Mouse (Mus musculus) heart, postnatal 25 days (tissue): ENCODE results near the gene Aamp. TPM values are rescaled to one million over a fixed set of nuclear protein-coding genes. Genes with fewer than 3 reads are reported as not detected.
"Not testable (repeated sequence)": the region's sequence is repeated elsewhere in the genome, so short reads cannot be mapped to it uniquely, and the experiment has no call there.

Experiments used
- DNase-seq: peaks from one replicate; pipeline ENCODE4 v3.0.0; 2022; ENCODE audit warnings: low spot score
- intact Hi-C: fragments of 180-260 bp; cut with DNase I; formaldehyde crosslinking; loops from one replicate; pipeline ENCODE4 v1.15.1; 2025
- total RNA-seq, 2 experiments: library from RNA; stranded (reverse); gene quantifications; 2 replicates each; pipeline ENCODE4 v1.2.3; 2021

Gene Aamp
- total RNA-seq, 2 experiments from 2014 or later, result 87.5 to 94.8 TPM

GRCm38 (mm10) chr1:74286869-74287607, 2.5 kb upstream of the Aamp start:
- DNase-seq, result not testable (repeated sequence)

GRCm38 (mm10) chr1:74285212-74286010, 873 bp upstream of the Aamp start:
- DNase-seq, result no peak
- intact Hi-C loops, result loop anchor here (1.0 to 5.0 kb wide), 3 partner anchors 77 to 167 kb away; partner anchors contain the start of gene Catip

More at GRCm38 (mm10) chr1:74286869-74287607, 2.5 kb upstream of the Aamp start:
- intact Hi-C loops, result loop anchor here (5.0 kb wide), 1 partner anchor 165 kb away; no protein-coding TSS in a partner anchor

GRCm38 (mm10) chr1:74283686-74284463, 663 bp downstream of the Aamp start:
- intact Hi-C loops, result loop anchor here (2.0 to 5.0 kb wide), 2 partner anchors 47 to 77 kb away; partner anchors contain the start of gene Arpc2
- DNase-seq, result no peak

- intact Hi-C loops, result loop anchor here (5.0 kb wide), 1 partner anchor 46 kb away; the partner anchor contains the start of gene Arpc2
- no peak for DNase-seq
Measured at GRCm38 (mm10) chr1:74282896-74283625, 1.5 kb downstream of the Aamp start.

- no peak for DNase-seq
- intact Hi-C loops, result loop anchor here (5.0 kb wide), 1 partner anchor 45 kb away; the partner anchor contains the start of gene Arpc2
Measured at GRCm38 (mm10) chr1:74281886-74282285, 2.7 kb downstream of the Aamp start.

GRCm38 (mm10) chr1:74281372-74281771, 3.2 kb downstream of the Aamp start:
- DNase-seq, result no peak
- intact Hi-C loops, result loop anchor here (5.0 kb wide), 1 partner anchor 44 kb away; the partner anchor contains the start of gene Arpc2

- intact Hi-C loops, result loop anchor here (5.0 kb wide), 1 partner anchor 43 kb away; the partner anchor contains the start of gene Arpc2
- no peak for DNase-seq
Measured at GRCm38 (mm10) chr1:74280591-74281325, 3.8 kb downstream of the Aamp start.

GRCm38 (mm10) chr1:74278988-74279387, 5.5 kb downstream of the Aamp start:
- no peak for DNase-seq
- intact Hi-C loops, result no loop called here

GRCm38 (mm10) chr1:74278538-74278937, 6.0 kb downstream of the Aamp start, which contains the start of gene Gpbar1:
Gpbar1 (plus strand) TSS chr1:74278550.
- DNase-seq, result no peak
- intact Hi-C loops, result no loop called here

- intact Hi-C loops, result no loop called here
- DNase-seq, result no peak
Measured at GRCm38 (mm10) chr1:74277883-74278537, 6.5 kb downstream of the Aamp start.

- intact Hi-C loops, result no loop called here
Measured at GRCm38 (mm10) chr1:74277041-74277440, 7.5 kb downstream of the Aamp start.

GRCm38 (mm10) chr1:74275015-74275414, 9.5 kb downstream of the Aamp start:
- DNase-seq, result no peak
- intact Hi-C loops, result no loop called here

More at GRCm38 (mm10) chr1:74277041-74277440, 7.5 kb downstream of the Aamp start:
- no peak for DNase-seq

- no peak for DNase-seq
Measured at GRCm38 (mm10) chr1:74271659-74272058, 12.9 kb downstream of the Aamp start.

GRCm38 (mm10) chr1:74268750-74269149, 15.8 kb downstream of the Aamp start:
- no peak for DNase-seq
- intact Hi-C loops, result no loop called here

More at GRCm38 (mm10) chr1:74271659-74272058, 12.9 kb downstream of the Aamp start:
- intact Hi-C loops, result no loop called here

- intact Hi-C loops, result loop anchor here (5.0 kb wide), 1 partner anchor 55 kb away; no protein-coding TSS in a partner anchor
- no peak for DNase-seq
Measured at GRCm38 (mm10) chr1:74262510-74262909, 22.0 kb downstream of the Aamp start.

- intact Hi-C loops, result no loop called here
- no peak for DNase-seq
Measured at GRCm38 (mm10) chr1:74256782-74257181, 27.8 kb downstream of the Aamp start.

- no peak for DNase-seq
- intact Hi-C loops, result no loop called here
Measured at GRCm38 (mm10) chr1:74255704-74256345, 28.7 kb downstream of the Aamp start.
